Mouse (Mus musculus) forebrain, embryonic 11.5 days (tissue): Measurements from ENCODE around the gene Frmpd2. TPM values are rescaled to one million over a fixed set of nuclear protein-coding genes. Genes with fewer than 3 reads are reported as not detected.

Experiments used
- ATAC-seq: fragments of 200-750 bp; cut with Nextera tagmentation; replicated peaks from 2 replicates; pipeline ENCODE4 v1.8.0; 2017; ENCODE audit warnings: moderate TSS enrichment; ENCODE audit not compliant: low FRiP score
- DNase-seq: peaks from one replicate; pipeline ENCODE4 v3.0.0-alpha.2; 2017; ENCODE audit warnings: low spot score
- H3K27ac ChIP-seq: fragments of 300-500 bp; sonication (generic); 2 replicates; pipeline ENCODE4 v1.5.1; 2014; ENCODE audit warnings: low read depth, low read length
- H3K27me3 ChIP-seq: fragments of 300-500 bp; sonication (generic); 2 replicates; pipeline ENCODE4 v1.6.1; 2014; ENCODE audit warnings: mild to moderate bottlenecking, low read length, mixed read lengths; ENCODE audit not compliant: control insufficient read depth, insufficient read depth
- H3K36me3 ChIP-seq: fragments of 300-500 bp; sonication (generic); 2 replicates; pipeline ENCODE4 v1.6.1; 2014; ENCODE audit warnings: mild to moderate bottlenecking, low read length, moderate library complexity, mixed read lengths; ENCODE audit not compliant: control insufficient read depth, insufficient read depth
- H3K4me1 ChIP-seq: fragments of 300-500 bp; sonication (generic); replicated peaks from 2 replicates; pipeline ENCODE4 v1.6.1; 2014; ENCODE audit warnings: low read length, mixed read lengths; ENCODE audit not compliant: control insufficient read depth, insufficient read depth
- H3K4me2 ChIP-seq: fragments of 300-500 bp; sonication (generic); 2 replicates; pipeline ENCODE4 v1.6.1; 2014; ENCODE audit warnings: low read depth, mild to moderate bottlenecking, low read length, moderate library complexity, mixed read lengths; ENCODE audit not compliant: severe bottlenecking
- H3K4me3 ChIP-seq: fragments of 300-500 bp; sonication (generic); 2 replicates; pipeline ENCODE4 v1.5.1; 2014; ENCODE audit warnings: low read depth, low read length
- H3K9ac ChIP-seq: fragments of 300-500 bp; sonication (generic); 2 replicates; pipeline ENCODE4 v1.6.1; 2014; ENCODE audit warnings: low read length
- H3K9me3 ChIP-seq: fragments of 300-500 bp; sonication (generic); 2 replicates; pipeline ENCODE4 v1.6.1; 2016; ENCODE audit warnings: low read length, mixed read lengths; ENCODE audit not compliant: control insufficient read depth
- WGBS: fragments of 180-500 bp; shearing (Covaris S2); extraction: QIAGEN DNeasy Blood & Tissue Kit; methylation state at CpG from one replicate; pipeline ENCODE4 v1.1.7; 2014; 5-methylcytosine and 5-hydroxymethylcytosine counted together
- polyA plus RNA-seq: library from polyadenylated mRNA; unstranded; fragments of >200 nt; fragmentation: Nextera tagmentation; extraction: Ambion mirVana; gene quantifications from 2 replicates; pipeline ENCODE4 v1.2.1, GENCODE M21; 2014

Gene Frmpd2
- polyA plus RNA-seq, 1 experiment from 2014 or later: 0.05 TPM

DNA sequence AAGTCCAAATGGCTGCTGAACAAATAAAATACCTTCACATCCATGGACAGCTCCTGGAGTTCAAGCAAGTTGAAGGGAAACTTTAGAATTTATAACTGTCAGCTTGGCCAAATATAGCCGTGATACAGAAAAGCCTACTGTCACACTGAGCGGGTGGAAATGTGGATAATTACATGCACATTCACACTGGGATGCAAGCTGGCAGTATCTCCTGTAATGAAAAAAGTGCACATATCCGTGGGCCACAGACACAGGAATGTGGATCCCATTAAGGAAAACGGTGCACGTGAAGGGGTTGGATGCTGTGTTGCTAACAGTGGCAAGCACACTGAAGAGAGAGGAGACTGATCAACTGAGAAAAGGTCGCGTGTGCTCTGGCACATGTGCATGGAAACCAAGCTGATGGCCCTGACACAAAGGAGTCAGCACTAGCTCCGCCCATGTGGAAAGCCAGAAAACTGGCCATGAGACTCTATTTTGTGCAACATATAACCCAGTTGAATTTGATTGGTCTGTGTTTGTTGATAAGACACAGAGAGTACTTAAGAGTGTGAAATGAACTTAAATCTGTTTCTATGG lies 74.2 kb downstream of the Frmpd2 start:
- H3K9me3 ChIP-seq: no peaks in the 10 kb centered on the region
- H3K9ac ChIP-seq: no peak overlapping the region
- H3K4me3 ChIP-seq: no peak overlapping the region
- H3K27me3 ChIP-seq: no peaks in the 10 kb centered on the region
- H3K4me2 ChIP-seq: no peak overlapping the region
- ATAC-seq (no peak), DNase-seq (no peak)
- no peaks in the 10 kb centered on the region for H3K4me1 ChIP-seq
- H3K36me3 ChIP-seq: no peaks in the 10 kb centered on the region
- WGBS: 86% methylated on average over 8 of the region's 8 CpGs
- H3K27ac ChIP-seq: no peak overlapping the region

DNA sequence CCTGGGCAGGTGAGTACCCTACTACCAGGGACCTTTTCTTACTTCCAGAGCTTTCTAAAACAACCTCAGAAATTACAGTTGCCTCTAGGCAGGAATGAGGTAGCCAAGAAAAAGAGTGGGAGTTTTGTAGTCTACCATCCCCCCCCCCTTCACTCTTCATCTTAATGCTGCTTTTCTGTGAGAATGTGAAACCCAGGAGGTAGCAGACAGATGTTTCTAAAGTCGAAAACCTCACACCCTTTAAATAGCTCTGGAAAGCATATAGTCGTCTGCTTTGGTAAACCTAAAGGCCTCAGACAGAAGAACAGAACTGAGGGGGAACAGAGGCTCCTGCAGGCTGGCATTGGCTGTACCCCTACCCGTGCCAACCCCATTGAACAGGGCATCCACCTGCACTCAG lies 77.2 kb downstream of the Frmpd2 start:
- no peaks in the 10 kb centered on the region for H3K27me3 ChIP-seq
- H3K9me3 ChIP-seq: no peaks in the 10 kb centered on the region
- no peaks in the 10 kb centered on the region for H3K36me3 ChIP-seq
- H3K4me3 ChIP-seq: no peak overlapping the region
- no peak overlapping the region for H3K4me2 ChIP-seq
- no peaks in the 10 kb centered on the region for H3K4me1 ChIP-seq
- WGBS: 67% methylated on average over 3 of the region's 3 CpGs
- no peak overlapping the region for H3K9ac ChIP-seq
- no peak overlapping the region for H3K27ac ChIP-seq
- DNase-seq (no peak), ATAC-seq (no peak)

DNA sequence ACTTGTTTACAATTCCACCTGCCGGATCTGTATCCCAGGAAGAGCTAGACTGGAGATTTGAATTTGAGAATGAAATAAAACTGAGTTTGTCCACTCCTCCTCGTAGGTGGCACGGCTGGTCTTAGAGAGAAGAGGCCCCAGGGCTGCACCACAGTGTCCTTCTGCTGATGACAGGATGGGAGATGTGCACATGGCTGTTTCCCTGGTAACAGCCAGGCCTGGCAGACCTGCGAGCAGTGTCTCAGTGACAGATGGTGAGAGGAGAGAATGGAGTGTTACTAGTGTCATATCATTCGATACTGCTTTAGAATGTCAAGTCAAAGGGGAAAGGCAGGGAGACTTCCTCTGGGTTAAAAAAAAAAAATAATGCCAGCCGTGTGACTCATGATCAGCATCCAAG lies 78.4 kb downstream of the Frmpd2 start:
- Histone ChIP-seq H3K9ac (no peak overlapping the region), H3K4me1 (no peaks in the 10 kb centered on the region), H3K27me3 (no peaks in the 10 kb centered on the region), H3K4me2 (no peak overlapping the region), H3K36me3 (no peaks in the 10 kb centered on the region), H3K4me3 (no peak overlapping the region), H3K27ac (no peak overlapping the region), H3K9me3 (no peaks in the 10 kb centered on the region)
- ATAC-seq: no peak
- 74% methylated on average over 6 of the region's 6 CpGs for WGBS
- no peak for DNase-seq

DNA sequence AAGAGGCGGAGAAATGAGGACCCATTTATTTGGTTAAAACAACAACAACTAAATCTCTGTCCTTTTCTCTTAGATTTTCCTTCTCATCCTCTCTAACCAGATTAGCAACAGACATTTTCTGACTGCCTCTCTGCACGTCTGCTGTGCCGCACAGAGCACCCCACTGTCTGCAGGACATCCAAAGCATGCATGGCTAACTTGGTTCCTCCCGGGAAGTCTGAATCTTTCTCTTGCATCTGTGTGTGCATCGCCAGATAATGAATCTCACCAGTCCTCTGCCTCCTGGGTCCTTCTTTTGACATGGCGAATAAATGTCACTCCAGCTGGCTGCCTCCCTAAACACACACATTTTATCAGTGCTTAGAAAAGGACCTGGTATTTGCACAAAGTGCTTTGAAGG lies 99.2 kb downstream of the Frmpd2 start:
- no peak overlapping the region for H3K27ac ChIP-seq
- no peaks in the 10 kb centered on the region for H3K27me3 ChIP-seq
- ATAC-seq (no peak), DNase-seq (no peak)
- 33% methylated on average over 6 of the region's 6 CpGs for WGBS
- H3K9ac ChIP-seq: no peak overlapping the region
- no peaks in the 10 kb centered on the region for H3K9me3 ChIP-seq
- no peak overlapping the region for H3K4me3 ChIP-seq
- no peaks in the 10 kb centered on the region for H3K36me3 ChIP-seq
- no peaks in the 10 kb centered on the region; the same call in 1 of the 2 replicates for H3K4me1 ChIP-seq
- no peak overlapping the region for H3K4me2 ChIP-seq

DNA sequence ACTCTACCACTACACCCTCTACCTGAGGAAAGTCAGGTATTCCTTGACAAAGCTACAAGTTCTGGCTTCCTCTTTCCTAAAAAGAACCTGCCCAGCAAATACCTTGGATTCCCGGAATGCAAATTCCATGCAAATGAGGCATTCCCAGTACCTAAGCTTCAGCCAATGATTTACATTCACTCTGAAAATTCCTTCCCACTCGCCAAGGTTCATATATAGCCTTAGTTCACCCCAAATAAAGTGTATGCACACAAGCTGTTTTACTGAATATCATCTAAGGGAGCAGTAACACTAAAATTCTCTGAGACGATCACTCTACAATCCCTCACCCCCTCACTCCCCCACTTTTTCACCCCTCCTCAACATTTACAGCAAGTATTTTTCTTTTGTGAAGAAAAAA lies 102.1 kb downstream of the Frmpd2 start:
- 69% methylated on average over 3 of the region's 3 CpGs for WGBS
- no peak for ATAC-seq
- Histone ChIP-seq H3K9me3 (no peaks in the 10 kb centered on the region), H3K4me3 (no peak overlapping the region), H3K27me3 (no peaks in the 10 kb centered on the region), H3K27ac (no peak overlapping the region), H3K9ac (no peak overlapping the region), H3K36me3 (no peaks in the 10 kb centered on the region), H3K4me1 (no peaks in the 10 kb centered on the region; the same call in 1 of the 2 replicates), H3K4me2 (no peak overlapping the region)
- DNase-seq: no peak

DNA sequence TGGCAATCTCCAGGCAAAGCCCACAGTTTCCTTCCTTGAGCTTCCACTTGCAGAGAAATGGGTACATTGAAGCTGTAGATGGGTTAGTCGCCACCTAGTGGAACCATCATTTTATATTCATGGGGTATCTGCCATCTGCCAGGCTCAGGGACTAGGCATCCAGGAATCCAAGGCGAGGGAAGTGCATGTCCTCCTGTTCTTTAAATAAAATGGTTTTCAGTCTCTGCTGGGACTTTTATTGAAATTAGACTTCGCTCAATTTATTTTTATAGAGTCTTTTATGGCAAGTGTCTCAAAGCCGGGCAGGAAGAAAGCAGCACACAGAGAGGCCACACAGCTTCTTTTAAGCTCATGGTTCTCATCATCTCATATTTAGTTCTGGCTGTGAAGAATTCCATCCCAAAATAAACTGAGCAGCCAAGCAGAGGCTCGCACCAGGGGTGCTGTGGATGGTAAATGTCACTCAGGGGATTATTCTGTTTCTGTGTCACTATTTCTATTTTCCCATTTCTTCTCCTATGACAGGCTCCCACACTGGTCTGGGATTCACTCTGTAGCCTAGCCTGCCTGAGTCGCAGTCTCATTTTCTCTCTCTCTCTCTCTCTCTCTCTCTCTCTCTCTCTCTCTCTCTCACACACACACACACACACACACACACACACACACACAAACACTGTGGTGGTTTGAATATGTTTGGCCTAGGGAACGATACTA lies 108.4 kb downstream of the Frmpd2 start:
- H3K36me3 ChIP-seq: no peaks in the 10 kb centered on the region
- 71% methylated on average over 7 of the region's 7 CpGs for WGBS
- H3K4me1 ChIP-seq: no peaks in the 10 kb centered on the region
- ATAC-seq: no peak
- H3K4me2 ChIP-seq: no peak overlapping the region
- no peak overlapping the region for H3K4me3 ChIP-seq
- no peak overlapping the region for H3K27ac ChIP-seq
- no peak for DNase-seq
- H3K9me3 ChIP-seq: no peaks in the 10 kb centered on the region
- no peak overlapping the region for H3K9ac ChIP-seq
- H3K27me3 ChIP-seq: no peaks in the 10 kb centered on the region

DNA sequence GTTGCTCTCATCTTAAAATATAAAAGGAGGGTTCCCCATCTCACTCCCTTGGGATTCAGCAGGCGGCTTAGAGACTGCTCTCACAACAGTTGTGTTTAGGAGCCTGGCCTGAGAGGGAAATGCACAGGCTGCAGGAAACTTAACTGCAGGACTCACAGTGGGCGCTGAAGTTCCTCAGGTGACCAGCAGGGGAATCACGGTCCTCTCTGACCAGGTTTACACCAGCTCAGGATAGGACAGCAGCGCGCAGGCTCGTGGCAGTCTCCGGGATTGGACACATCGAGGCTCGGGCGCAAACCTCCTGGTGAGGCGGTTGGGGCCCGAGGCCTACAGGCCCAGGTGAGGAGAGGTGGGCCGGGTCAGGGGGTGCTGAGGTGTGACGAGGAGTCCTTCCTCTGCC lies 117.5 kb downstream of the Frmpd2 start, which contains the start of gene Ptpn20:
Gene Ptpn20 (plus strand): TSS at position 257 of the 400 bp plus-strand sequence.
- Histone ChIP-seq H3K9ac (no peak within 1 kb of the TSS), H3K4me1 (no peaks in the 10 kb centered on the region), H3K4me3 (no peak within 1 kb of the TSS), H3K4me2 (no peak within 1 kb of the TSS), H3K27ac (no peak within 1 kb of the TSS), H3K27me3 (no peaks in the 10 kb centered on the region), H3K9me3 (no peaks in the 10 kb centered on the region), H3K36me3 (no peaks in the 10 kb centered on the region)
- ATAC-seq: no peak
- peak; percentile 49 for DNase-seq
- WGBS: 63% methylated on average over 14 of the region's 14 CpGs

DNA sequence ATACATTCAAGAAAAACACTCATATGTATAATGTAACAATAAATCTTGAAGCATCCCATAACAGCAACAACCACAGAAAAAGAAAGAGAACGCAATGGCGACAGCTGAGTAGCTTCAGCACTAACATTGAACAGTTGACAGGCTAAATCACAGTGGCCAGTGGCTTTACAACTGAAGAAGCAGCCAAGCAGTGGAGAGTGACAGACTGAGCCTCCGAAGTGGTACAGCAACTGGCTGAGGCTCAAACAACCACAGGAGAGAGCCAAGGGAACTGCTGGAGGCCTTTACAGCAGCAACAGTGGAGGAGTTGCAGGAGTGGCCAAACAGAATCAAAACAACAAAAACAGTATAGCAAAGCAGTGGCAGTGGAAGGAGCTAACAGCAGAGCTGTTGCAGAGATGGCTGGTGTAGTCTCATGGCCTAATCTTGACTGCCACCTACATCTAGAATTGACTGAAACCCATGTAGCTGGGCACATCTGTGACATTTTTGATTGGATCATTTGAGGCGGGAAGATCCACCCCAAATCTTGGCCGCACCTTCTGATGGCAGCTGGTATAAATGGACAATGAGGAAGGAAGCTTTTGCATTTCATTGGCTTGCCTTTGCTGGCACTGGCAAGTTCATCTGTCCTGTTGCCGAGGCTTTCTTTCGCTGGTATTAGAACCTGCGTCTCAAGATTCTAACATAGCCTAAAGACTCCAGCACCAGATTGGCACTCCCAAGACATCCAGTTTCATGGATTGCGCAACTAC lies 127.1 kb downstream of the Frmpd2 start:
- no peaks in the 10 kb centered on the region for H3K27me3 ChIP-seq
- no peaks in the 10 kb centered on the region for H3K36me3 ChIP-seq
- DNase-seq: no peak
- 93% methylated on average over 9 of the region's 9 CpGs for WGBS
- H3K9ac ChIP-seq: no peak overlapping the region
- H3K27ac ChIP-seq: no peak overlapping the region
- no peaks in the 10 kb centered on the region for H3K4me1 ChIP-seq
- no peak for ATAC-seq
- no peaks in the 10 kb centered on the region for H3K9me3 ChIP-seq
- H3K4me3 ChIP-seq: no peak overlapping the region
- H3K4me2 ChIP-seq: no peak overlapping the region
